Mouse (Mus musculus): Measurements from ENCODE around the gene Zfp771.

DNA sequence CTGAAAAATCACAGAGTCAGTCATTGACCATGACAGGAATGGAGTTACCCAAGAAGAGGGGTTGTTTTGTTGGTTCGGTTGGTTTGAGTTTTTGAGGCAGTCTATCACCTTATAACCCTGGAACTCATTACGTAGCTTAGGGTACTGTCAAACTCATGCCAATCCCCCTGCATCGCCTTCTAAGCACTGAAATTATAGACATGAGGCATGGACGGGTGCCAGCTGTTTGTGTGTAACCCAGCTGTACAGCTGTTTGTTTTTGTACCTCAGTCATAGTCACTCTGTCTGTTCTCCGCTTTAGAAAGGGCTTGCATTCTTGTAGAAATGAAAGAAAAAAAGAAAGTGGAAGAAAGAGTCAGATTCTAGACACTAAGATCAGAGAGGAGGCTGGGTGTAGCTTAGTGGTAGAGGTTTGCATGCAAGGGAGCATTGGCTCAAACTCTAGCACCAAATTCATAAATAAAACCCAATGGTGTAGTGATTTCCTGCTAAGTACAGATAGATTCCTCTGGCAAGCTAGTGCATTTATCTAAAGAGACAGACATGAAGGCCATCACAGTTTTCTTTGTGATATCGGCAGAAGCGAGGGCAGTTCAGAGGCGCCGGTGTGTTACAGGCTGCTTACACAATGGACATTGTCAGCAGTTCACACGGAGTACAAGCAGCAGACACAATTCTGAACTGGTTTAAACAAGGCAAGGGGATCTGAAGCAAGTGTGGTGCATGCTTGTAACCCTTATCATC lies 18.3 kb downstream of the Zfp771 start:
- TF ChIP-seq EP300 (IDR thresholded peaks at IDR 0.05; ENCODE audit: low read depth) (no peak), CTCF (IDR thresholded peaks at IDR 0.05; ENCODE audit: low read depth) (no peak)
